Mouse (Mus musculus): Measurements from ENCODE around the gene Ttc28.

- TF ChIP-seq CTCF (IDR thresholded peaks at IDR 0.05; ENCODE audit: control insufficient read depth, insufficient read depth, insufficient read length) (no peak), MYOD1 (IDR thresholded peaks at IDR 0.05; ENCODE audit: control insufficient read depth, insufficient read length, low read depth) (no peak), MAX (IDR thresholded peaks at IDR 0.05) (no peak), USF1 (IDR thresholded peaks at IDR 0.05; ENCODE audit: low read depth) (no peak)
Measured at GRCm38 (mm10) chr5:110996835-110997539, 117.4 kb downstream of the Ttc28 start.
